Mouse (Mus musculus) adrenal gland, postnatal 10 days (tissue): ENCODE measurements around the gene Aldh16a1. TPM values are rescaled to one million over a fixed set of nuclear protein-coding genes. Genes with fewer than 3 reads are reported as not detected.
"Not testable (repeated sequence)": the region's sequence is repeated elsewhere in the genome, so short reads cannot be mapped to it uniquely, and the experiment has no call there.

ENCODE experiments used
- DNase-seq: peaks from one replicate; pipeline ENCODE4 v3.0.0; 2021; ENCODE audit warnings: mixed read lengths
- total RNA-seq, 2 experiments: library from RNA; stranded (reverse); gene quantifications; 2 replicates each; pipeline ENCODE4 v1.2.3; 2021

The Aldh16a1 gene
- total RNA-seq, 2 experiments from 2014 or later = 50.6 to 68.2 TPM

DNA sequence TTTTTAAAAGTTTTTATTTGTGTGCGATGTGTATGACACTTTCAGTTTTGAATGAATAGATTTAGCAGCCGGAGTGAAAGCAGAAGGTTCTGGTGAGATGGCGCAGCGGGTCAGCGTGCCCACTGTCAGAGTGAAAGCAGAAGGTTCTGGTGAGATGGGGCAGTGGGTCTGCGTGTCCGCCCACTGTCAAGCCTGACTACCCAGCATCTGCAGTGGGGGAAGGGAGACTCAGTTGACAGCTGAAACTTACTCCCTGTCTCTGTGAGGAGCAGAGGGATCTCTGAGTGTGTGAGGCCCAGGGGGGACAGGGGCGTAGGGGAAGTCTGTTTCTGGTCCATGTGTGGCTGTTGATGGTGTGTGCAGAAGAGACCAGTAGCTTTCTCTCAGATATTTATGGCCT, 36.8 kb downstream of the Aldh16a1 start:
- DNase-seq = no peak

DNA sequence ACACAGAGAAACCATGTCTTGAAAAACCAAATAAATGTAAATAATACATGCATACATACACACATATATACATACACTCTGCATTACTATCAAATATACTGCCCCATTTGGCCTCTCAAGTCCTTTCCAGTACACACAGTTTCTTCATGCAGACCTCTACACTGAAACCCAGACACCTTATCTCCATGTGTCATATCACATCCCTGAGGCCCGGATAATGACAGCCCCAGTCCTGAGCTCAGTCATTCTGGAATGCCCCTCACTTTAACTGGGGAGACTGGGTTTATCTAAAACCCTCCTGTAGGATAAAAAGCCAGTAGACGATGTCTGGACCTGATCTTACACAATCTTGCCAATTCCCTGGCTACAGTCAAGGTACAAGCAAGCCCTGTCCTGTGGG, 40.9 kb downstream of the Aldh16a1 start:
- DNase-seq = no peak

GRCm38 (mm10) chr7:45112529-45112928, 41.9 kb downstream of the Aldh16a1 start:
- DNase-seq = no peak

DNA sequence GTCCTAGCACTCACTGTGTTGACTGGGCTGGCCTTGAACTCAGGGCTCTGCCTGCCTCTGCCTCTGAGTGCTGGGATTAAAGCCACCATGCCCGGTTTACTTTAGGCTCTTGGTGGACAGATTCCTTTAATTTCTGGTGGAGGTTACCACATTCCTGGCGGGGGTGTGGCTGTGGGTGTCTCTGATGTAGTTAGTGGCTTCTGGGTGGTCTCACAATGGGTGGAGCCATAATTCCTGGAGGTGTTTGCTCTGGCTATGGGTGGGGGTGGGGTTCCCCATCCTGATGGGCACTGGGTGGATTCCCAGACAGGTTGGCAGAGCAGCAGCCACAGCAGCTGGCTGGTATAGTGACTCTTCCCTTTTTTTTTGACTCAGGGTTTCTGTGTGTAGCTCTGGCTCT, 42.4 kb downstream of the Aldh16a1 start:
- DNase-seq = no peak

DNA sequence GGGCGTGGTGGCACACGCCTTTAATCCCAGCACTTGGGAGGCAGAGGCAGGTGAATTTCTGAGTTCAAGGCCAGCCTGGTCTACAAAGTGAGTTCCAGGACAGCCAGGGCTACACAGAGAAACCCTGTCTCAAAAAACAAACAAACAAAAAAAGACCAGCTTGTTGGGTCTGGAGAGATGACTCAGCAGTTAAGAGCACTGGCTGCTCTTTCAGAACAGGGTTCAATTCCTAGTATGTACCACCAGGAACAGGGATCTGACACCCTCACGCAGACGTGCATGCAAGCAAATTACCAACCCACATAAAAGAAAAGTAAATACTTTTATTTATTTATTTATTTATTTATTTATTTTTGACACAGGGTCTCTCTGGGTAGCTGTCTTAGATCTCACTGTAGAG, 44.3 kb downstream of the Aldh16a1 start:
- not testable (repeated sequence) for DNase-seq

- no peak for DNase-seq
These were observed 47.2 kb downstream of the Aldh16a1 start for GRCm38 (mm10) chr7:45107052-45107645.

DNA sequence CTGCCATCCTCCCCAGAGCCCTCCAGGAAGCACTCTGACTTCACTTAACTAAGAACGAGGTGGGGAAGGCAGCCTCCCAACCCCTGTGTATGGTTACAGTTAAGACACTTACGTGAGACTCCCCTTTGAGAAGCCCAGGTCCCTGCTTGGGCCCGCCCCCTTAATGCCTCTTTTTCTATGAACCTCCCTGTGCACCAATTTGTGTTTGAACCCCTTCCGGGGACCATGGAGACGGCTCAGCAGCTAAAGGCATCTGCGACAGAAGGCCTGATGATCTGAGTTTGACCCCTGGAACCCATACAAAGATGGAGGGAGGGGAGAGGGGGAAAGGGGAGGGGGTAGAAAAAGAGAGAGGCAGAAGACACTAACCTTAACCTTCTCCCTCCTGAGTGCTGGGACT, 47.9 kb downstream of the Aldh16a1 start:
- no peak for DNase-seq

DNA sequence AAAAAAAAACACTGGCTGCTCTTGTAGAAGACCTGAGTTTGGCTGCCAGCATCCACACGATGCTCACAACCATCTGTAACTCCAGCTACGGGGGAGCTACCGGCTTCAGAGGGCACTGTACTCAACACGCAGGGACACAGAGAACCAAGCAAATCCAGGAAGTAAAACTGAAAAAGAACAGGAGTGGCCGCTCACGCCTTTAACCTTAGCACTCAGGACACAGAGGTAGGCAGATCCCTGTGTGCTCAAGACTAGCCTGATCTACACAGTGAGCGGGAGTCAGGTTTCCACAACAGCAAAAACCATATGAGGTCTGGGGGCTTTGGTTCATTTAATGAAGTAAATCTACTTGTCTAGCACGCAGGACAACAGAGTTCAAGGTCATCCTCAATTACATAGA, 48.9 kb downstream of the Aldh16a1 start:
- DNase-seq = no peak

DNA sequence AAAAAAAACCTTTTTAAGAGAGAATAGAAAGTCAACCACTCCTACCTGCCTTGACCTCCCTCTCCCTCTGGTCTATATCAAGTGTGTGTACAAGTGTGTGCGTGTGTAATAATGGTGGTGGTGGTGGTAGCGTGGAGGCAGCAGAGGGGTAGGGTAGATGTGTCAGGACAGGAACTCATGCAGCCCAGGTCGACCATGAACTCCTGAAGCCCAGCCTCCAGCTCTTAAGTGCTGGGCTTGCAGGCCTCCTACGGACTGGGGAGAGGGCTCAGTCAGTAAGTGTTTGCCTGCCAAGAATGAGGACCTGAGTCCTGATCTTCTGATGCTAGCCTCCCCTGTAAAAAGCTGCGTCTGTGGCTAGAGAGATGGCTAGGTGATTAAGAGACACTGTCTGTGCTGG, 49.4 kb downstream of the Aldh16a1 start:
- DNase-seq = no peak

DNA sequence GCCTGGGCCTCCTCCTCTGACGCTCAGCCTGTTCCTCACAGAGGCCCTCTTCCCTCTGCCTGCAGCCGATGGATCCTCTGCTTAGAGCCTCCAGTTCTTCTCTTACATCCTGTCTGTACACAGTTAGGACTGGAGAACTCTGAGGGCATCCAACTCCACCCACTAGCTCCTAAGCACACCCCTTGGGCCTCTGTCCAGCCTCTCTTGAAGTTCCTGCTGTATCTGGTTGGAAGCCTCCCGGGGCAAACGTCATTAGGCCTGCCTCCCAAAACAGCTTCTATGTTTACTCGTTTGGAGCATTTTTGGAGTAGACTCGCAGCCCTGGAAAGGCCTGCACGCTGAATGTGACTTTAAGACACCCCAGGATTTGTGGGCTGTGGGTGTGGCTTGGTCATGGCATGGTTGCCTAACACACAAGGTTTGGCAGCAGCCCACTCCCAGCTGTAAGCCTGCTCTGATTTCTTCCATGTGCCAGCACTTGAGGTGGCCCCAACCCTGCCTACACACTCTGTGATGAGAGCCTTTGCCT, 50.7 kb downstream of the Aldh16a1 start, which contains the start of gene Fcgrt:
Gene Fcgrt, minus strand, starts transcription at position 200 of the 529 bp plus-strand sequence.
- peak; percentile 92 for DNase-seq

GRCm38 (mm10) chr7:45102940-45103585, 51.3 kb downstream of the Aldh16a1 start:
- peak; percentile 49 for DNase-seq

DNA sequence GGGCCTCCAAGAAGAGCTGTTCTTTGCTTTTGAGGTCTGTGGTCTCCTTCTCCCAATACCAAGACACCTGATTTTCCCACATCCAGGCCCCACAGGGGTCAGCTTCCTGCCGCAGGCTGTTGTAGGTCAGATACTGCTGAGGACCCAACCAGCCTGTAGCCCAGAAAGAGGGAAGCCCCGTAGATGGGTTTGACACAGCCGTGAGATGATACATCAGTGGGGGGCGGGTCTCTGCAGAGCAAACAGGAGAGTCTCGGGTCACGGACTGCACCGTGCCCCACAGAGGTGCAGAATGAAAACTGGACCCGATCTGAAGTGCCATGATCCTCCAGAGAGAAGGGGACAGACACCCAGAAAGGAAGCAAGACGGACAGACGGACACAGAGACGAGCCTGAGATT, 51.9 kb downstream of the Aldh16a1 start:
- DNase-seq = no peak

GRCm38 (mm10) chr7:45100046-45100445, 54.3 kb downstream of the Aldh16a1 start:
- DNase-seq = no peak

DNA sequence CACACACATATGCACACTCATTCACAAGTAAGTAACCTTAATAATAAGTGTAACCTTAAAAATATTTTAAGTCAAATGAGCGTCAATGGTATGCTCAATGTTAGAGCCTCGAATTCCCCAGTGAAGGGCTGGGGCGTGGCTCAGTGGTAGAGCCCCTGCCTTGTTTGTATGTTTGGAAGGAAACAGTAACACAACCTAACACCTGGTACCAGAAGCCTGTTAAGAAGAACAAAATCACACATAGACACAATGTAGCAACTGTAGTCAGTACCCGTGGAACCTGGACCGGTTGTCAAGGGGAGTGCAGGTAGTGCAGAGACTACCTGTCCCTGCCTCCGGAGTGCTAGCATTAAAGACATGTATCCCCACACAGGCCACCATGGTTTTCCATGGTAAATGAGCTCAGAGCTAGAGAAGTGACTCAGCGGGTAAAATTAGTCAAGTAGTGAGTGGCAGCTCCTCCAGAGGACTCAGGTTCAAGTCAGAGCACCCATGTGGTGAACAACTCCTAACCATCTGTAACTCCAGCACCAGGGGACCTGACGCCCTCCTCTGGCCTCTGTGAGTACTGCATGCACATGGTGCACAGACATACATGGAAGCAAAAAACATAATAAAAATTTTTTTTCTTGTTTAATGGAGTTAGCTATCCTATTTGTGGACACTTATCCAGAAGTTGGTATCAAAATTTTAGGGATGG, 55.7 kb downstream of the Aldh16a1 start:
- no peak for DNase-seq

- DNase-seq = no peak
These were observed 56.9 kb downstream of the Aldh16a1 start for GRCm38 (mm10) chr7:45097479-45097878.

DNA sequence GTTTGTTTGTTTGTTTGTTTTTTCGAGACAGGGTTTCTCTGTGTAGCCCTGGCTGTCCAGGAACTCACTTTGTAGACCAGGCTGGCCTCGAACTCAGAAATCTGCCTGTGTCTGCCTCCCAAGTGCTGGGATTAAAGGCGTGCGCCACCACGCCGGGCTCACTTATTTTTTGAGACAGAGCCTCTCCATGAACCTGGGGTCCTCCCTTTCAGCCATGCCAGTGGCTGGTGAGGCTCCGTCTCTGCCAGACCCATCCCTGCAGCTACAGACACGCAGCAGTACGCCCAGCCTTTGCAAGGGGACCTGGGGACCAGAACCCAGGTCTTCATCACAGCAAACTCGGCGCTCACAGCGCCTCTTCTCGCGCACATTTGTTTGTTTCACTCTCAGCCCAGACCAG, 58.4 kb downstream of the Aldh16a1 start:
- not testable (repeated sequence) for DNase-seq

DNA sequence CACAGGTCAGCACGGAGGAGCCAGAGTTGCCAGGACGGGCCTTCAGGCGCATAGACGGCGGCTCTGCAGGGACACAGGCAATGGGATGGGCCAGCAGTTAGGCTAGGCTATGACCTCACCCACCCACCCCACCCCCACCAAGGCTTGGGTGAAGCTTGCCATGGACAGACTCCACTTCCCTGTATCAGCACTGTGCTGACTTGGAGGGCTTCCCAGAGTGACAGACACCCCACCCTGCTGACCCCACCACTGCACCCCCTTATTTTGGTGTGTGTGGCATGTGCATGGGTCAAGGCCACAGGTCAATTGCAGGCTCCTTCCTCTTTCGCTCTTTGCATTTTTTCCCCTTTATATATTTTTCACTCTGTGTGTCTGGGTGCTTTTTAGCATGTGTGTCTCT, 59.0 kb downstream of the Aldh16a1 start:
- DNase-seq = no peak

DNA sequence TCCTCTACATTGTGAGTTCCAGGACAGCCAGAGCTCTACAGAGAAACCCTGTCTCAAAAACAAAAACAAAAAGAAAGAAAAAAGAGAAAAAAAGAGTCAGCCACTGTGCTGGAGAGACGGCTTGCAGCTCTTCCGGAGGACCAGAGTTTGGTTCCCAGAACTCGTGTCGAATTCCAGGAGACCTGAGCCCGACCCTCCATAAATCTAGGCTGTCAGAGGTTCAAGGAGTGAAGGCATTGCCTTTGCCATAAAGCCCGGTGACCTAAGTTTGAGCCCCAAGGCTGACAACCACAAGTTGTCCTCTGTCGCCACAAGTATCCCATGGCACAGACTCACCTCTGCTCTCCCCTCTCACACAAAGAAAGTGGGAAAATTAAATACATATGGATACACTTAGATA, 60.3 kb downstream of the Aldh16a1 start:
- peak; percentile 2 for DNase-seq

GRCm38 (mm10) chr7:45093516-45093905, 60.9 kb downstream of the Aldh16a1 start:
- DNase-seq = peak; percentile 26

DNA sequence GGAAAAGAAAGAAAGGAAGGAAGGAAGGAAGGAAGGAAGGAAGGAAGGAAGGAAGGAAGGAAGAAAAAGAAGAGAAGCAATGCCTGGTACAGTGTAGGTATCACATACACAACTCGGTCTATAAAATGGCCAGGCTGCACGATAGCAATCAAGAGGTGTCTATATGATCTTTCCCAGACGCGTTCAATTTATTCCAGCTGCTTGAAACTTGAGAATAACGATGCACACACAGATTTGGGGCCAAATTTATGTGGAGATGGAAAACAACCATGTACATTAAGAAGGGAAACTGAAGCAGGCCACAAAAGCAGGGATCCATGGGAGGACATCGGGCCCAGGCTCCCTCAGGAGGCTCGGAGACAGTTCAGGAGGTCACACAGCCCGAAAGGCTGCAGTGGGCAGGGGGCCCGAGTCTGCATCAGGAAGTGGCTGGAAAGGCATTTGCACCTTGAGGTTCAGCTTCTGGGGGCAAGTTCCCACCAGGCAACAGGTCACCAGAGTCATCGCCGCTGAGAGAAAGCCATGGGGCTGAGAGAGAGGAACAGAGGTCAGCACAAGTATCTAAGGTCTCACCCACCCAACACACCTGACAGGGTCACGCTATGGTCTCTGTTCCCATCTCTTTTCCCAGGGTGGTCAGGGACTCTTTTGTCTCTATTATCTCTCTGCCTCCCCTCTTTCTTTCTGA, 61.4 kb downstream of the Aldh16a1 start:
- no peak for DNase-seq

DNA sequence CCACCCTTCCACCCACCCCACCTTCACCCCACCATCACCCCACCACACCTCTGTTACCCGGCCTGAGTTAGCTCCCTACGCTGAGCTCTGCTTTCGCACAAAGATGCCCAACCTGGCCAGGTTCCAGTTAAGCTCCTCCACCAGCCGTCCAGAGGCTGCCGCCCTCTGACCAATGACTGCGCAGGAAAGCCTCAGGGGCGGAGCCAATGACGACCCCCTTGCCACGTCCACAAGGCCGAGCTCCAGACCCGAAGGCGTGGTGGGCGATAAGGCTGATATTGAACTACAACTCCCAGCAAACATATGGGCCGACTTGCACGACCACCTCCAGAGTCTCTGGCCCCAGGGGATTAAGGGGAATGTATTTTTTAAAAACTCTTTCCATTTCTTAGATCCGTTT, 62.3 kb downstream of the Aldh16a1 start, which contains the start of gene Rcn3:
Gene Rcn3, minus strand, starts transcription at position 174 of the 400 bp plus-strand sequence.
- peak; percentile 88 for DNase-seq
